Mouse (Mus musculus) mesoderm, embryonic 11.5 days (tissue): ENCODE measurements around the gene Lrrc49.

Source experiments
- DNase-seq: peaks from one replicate; pipeline ENCODE4 v3.0.0-alpha.2; 2012; ENCODE audit warnings: low read depth, low spot score

The Lrrc49 gene

GRCm38 (mm10) chr9:60543422-60544015 is 144.4 kb downstream of the Lrrc49 start:
- DNase-seq = no peak

DNA sequence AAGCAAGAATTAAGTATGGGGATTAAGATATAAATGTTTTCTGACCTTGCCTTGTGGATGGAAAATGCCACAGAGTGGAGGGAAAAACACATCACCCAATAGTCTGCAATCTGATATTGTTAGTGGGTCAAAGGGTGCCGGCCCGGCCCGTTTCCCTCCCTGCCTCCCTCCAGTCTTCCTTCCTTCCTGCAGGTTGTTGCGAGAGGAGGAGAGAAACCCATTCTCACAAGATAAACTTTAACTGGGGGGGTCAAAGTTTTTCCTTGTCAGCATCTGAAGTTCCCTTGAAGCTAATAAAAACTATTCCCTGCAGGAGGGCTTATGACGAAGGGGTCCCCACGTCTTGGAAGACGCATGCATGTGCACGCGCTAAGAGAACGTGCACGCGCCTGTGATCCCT is 157.6 kb downstream of the Lrrc49 start:
- no peak for DNase-seq

DNA sequence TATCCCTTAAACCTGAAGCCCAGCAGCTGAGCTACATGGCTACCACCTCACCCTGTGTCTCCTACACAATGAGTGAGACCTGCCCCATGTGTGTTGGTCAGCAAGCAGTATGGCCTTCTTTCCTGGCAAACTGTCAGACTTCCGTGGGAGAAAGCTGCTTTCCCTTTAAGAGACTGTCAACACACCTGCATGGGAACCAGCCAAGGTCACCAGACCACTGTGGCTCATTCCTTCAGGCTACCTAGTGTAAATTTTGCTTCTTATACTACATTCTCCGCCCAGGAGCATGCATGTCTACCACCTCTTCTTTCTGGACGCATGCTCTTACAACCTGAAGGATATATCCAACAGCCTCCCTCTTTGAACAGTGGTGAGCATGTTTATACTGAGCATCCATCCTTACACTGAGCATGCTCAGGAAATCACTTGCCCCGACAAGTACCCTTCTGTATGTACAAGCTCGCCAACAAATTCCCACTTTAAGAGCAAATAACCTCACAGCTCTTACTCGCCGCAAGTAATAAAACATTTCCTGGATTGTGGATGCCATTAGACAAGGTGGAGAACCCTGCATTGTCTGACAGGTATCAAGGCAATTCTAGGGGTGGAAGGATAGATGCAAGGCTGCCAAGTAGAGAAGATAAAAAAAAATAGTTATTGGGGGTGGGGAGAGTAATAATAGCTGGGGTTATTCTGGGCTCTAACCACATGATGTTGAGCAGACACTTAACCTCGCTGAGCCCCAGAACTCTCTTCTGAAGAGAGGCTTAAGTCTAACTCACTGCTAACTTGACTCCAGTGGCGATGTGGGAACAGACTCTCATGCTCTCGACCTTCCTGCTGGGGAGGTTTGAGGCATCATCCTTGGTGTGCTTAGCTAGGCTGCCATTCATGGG is 158.4 kb downstream of the Lrrc49 start:
- no peak for DNase-seq

DNA sequence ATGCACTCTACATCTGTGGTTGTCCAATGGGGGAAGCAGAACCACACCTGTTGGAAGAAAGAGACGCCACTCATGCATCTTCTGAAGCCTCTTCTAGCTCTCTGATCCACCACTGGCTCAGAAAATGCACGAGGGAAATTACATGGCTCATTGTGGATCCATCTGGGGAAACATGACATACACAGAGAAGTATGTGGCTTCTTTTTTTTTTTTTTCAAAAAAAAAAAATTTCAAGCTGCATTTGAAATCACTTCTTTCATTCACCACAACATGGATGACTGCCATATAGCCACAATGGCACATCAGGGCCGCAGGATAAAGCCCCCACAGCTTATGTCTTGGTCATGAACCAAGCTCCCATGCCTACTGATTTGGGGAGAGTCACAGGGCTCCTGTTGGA is 159.7 kb downstream of the Lrrc49 start:
- DNase-seq = no peak

DNA sequence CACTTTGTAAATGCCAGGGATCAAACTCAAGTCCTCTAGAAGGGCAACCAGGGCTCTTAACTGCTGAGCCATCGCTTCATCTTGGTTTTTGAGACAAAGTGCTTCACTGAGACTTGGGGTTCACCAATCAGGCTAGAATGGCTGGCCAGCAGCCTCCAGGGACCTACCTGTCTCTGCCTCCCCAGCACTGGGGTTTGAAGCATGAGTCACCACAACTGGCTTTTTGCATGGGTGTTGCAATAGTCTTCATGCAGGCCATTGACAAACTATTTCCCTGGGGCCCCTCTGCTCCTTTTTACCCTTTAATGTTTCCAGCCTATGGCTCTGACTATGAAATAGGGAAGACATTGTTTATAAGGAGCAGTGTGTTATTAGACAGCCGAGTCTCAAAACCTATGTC is 160.1 kb downstream of the Lrrc49 start:
- no peak for DNase-seq

DNA sequence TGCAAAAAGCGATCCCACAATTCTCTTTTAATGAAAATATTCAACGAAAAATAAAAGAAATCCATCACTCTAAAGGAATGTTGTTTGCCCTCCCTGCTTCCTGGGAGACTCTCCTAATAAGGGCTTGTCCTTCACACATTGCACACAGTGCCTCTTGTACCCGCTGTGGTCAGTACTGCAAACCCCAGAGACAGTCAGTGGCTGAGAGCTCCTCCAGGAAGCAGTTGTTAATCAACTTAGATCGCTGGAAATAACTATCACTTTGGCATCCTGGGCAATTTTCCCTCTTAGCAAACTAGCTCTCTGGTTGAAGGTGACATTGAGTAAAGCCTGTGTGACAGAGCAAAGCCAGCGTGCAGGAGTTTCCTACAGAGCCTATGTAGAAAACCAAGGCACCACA is 160.9 kb downstream of the Lrrc49 start:
- DNase-seq = no peak

DNA sequence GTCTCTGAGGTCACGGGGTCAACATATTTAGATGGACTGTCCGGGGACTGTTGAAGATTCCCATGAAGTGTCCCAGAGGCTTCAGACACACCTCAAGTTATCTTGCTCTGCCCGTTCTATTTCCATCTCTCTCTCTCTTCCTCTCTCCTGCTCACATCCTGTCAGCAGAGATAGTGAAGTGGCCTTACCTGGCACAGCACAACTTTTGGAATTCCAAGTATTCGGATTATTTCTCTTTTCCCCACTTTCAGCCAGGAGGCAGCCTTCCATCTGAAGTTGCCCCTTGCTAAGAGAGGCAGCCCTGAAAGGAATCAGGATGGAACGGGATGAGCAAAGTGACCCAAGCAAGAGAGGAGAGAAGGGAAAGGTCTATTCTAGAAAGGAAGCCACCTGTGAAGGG is 161.8 kb downstream of the Lrrc49 start:
- no peak for DNase-seq

DNA sequence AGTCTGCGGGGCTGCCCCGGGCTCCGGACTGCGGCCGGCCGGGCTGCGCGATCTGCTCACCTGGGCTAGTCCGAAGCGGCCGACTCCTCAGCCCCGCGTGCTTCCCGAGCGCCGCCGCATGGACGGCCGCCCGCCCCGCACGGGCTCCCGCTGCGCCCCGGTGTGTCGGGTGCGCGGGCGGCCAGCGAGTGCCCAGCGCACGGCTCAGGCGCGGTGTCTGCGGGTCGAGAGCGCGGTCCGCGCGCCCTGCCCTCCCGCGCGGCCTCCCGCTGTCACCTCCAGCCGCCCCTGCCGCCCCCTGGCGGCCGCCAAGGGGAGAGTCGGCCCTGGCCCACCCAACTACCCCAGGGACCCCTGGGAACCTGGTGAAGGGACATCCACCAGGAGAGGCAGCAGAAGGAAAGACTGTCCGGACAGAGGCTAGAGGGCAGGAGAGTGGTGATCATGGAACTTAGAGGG is 166.1 kb downstream of the Lrrc49 start, which contains the start of gene Thsd4:
TSS of gene Thsd4 (minus strand) at position 241 of the 459 bp plus-strand sequence.
- DNase-seq = peak; percentile 77

GRCm38 (mm10) chr9:60521143-60521542 is 166.8 kb downstream of the Lrrc49 start:
- no peak for DNase-seq

GRCm38 (mm10) chr9:60519601-60520000 is 168.4 kb downstream of the Lrrc49 start:
- no peak for DNase-seq
